Mouse (Mus musculus) heart, embryonic 13.5 days (tissue): ENCODE measurements around the gene Rbm47. TPM values are rescaled to one million over a fixed set of nuclear protein-coding genes. Genes with fewer than 3 reads are reported as not detected.
"Not testable (repeated sequence)": the region's sequence is repeated elsewhere in the genome, so short reads cannot be mapped to it uniquely, and the experiment has no call there.

Experiments
- ATAC-seq: fragments of 200-750 bp; cut with Nextera tagmentation; 2 replicates; pipeline ENCODE4 v1.8.0; 2017; ENCODE audit warnings: moderate TSS enrichment; ENCODE audit not compliant: insufficient number of reproducible peaks, low FRiP score, low TSS enrichment; ENCODE audit errors: extremely low read depth
- H3K27ac ChIP-seq: fragments of 300-500 bp; sonication (generic); replicated peaks from 2 replicates; pipeline ENCODE4 v1.5.1; 2015; ENCODE audit warnings: moderate library complexity, mild to moderate bottlenecking, inconsistent platforms
- H3K27me3 ChIP-seq: fragments of 300-500 bp; sonication (generic); replicated peaks from 2 replicates; pipeline ENCODE4 v1.6.1; 2015; ENCODE audit warnings: mild to moderate bottlenecking, inconsistent platforms
- H3K36me3 ChIP-seq: fragments of 300-500 bp; sonication (generic); 2 replicates; pipeline ENCODE4 v1.6.1; 2015; ENCODE audit warnings: mild to moderate bottlenecking, inconsistent platforms
- H3K4me1 ChIP-seq: fragments of 300-500 bp; sonication (generic); 2 replicates; pipeline ENCODE4 v1.6.1; 2015; ENCODE audit warnings: inconsistent platforms
- H3K4me2 ChIP-seq: fragments of 300-500 bp; sonication (generic); 2 replicates; pipeline ENCODE4 v1.6.1; 2015; ENCODE audit warnings: inconsistent platforms, mild to moderate bottlenecking, moderate library complexity
- H3K4me3 ChIP-seq: fragments of 300-500 bp; sonication (generic); 2 replicates; pipeline ENCODE4 v1.5.1; 2015; ENCODE audit warnings: moderate library complexity, mild to moderate bottlenecking, inconsistent platforms
- H3K9ac ChIP-seq: fragments of 300-500 bp; sonication (generic); 2 replicates; pipeline ENCODE4 v1.6.1; 2015; ENCODE audit warnings: inconsistent platforms, mild to moderate bottlenecking, moderate library complexity
- H3K9me3 ChIP-seq: fragments of 300-500 bp; sonication (generic); 2 replicates; pipeline ENCODE4 v1.6.1; 2016; ENCODE audit warnings: inconsistent platforms
- WGBS: fragments of 180-500 bp; shearing (Covaris S2); methylation state at CpG from one replicate; pipeline ENCODE4 v1.1.7; 2015; ENCODE audit warnings: mixed read lengths; 5-methylcytosine and 5-hydroxymethylcytosine counted together
- microRNA-seq: library from miRNA; unstranded; fragments of <30 nt; microRNA quantifications from one replicate; pipeline ENCODE4, GENCODE M21; 2016
- polyA plus RNA-seq: library from polyadenylated mRNA; unstranded; fragments of >200 nt; fragmentation: Nextera tagmentation; extraction: Ambion mirVana; gene quantifications from 2 replicates; pipeline ENCODE4 v1.2.1, GENCODE M21; 2015

Rbm47 gene
- polyA plus RNA-seq, 1 experiment from 2014 or later: 2.0 TPM

- not testable (repeated sequence) for H3K4me2 ChIP-seq, ATAC-seq, H3K27me3 ChIP-seq, H3K4me3 ChIP-seq, H3K9ac ChIP-seq, H3K9me3 ChIP-seq, H3K27ac ChIP-seq, H3K4me1 ChIP-seq, H3K36me3 ChIP-seq
- 68% methylated on average over 3 of the region's 3 CpGs for WGBS
Observed at GRCm38 (mm10) chr5:65987004-65987403, 185.9 kb downstream of the Rbm47 start.

GRCm38 (mm10) chr5:65986426-65986825, 186.5 kb downstream of the Rbm47 start:
- H3K4me2 ChIP-seq: no peak overlapping the region
- no peaks in the 10 kb centered on the region for H3K36me3 ChIP-seq
- no peaks in the 10 kb centered on the region for H3K27me3 ChIP-seq
- H3K4me1 ChIP-seq: no peaks in the 10 kb centered on the region
- ATAC-seq: no peak
- 0 out of 2 replicates have a peak, but pooled peaks cover 3% of the 10 kb centered on the region for H3K9me3 ChIP-seq
- no peak overlapping the region for H3K9ac ChIP-seq
- H3K4me3 ChIP-seq: no peak overlapping the region
- H3K27ac ChIP-seq: no peak overlapping the region
- WGBS: 84% methylated on average over 5 of the region's 5 CpGs

DNA sequence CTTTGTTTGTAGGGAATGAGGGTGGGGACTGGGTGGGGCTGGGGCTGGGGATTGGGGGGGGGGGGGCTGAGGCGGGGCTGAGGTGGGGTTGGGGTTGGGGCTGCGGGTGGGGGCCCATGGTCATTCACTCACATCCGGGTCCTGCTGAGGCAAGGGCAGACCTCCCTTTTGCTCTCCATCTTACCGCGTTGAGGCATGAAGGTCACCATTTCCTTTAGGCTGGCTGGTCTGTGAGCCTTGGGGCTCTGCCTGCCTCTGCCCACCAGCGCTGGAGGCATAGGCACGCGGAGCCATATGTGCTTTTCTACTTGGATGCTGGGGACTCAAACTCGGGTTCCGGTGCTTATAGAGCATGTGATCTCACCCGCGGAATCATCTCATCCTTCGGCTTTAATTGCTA, 197.2 kb downstream of the Rbm47 start:
- no peak overlapping the region for H3K9ac ChIP-seq
- H3K27me3 ChIP-seq: no peaks in the 10 kb centered on the region
- no peak for ATAC-seq
- H3K36me3 ChIP-seq: no peaks in the 10 kb centered on the region
- WGBS: 80% methylated on average over 13 of the region's 13 CpGs
- H3K27ac ChIP-seq: no peak overlapping the region
- H3K4me3 ChIP-seq: no peak overlapping the region
- no peaks in the 10 kb centered on the region for H3K9me3 ChIP-seq
- no peaks in the 10 kb centered on the region for H3K4me1 ChIP-seq
- H3K4me2 ChIP-seq: no peak overlapping the region

GRCm38 (mm10) chr5:65973189-65973588, 199.7 kb downstream of the Rbm47 start:
- Histone ChIP-seq H3K27ac (no peak overlapping the region), H3K27me3 (no peaks in the 10 kb centered on the region), H3K4me3 (no peak overlapping the region), H3K36me3 (no peaks in the 10 kb centered on the region), H3K4me1 (no peaks in the 10 kb centered on the region), H3K9me3 (no peaks in the 10 kb centered on the region), H3K9ac (no peak overlapping the region), H3K4me2 (no peak overlapping the region)
- WGBS: 51% methylated on average over 2 of the region's 2 CpGs
- ATAC-seq: no peak

- no peaks in the 10 kb centered on the region for H3K36me3 ChIP-seq
- H3K4me1 ChIP-seq: no peaks in the 10 kb centered on the region
- 84% methylated on average over 3 of the region's 3 CpGs for WGBS
- no peak overlapping the region for H3K9ac ChIP-seq
- no peak for ATAC-seq
- no peaks in the 10 kb centered on the region for H3K9me3 ChIP-seq
- no peak overlapping the region for H3K4me3 ChIP-seq
- H3K27ac ChIP-seq: no peak overlapping the region
- H3K27me3 ChIP-seq: 0 out of 2 replicates have a peak, but pooled peaks cover 4% of the 10 kb centered on the region
- no peak overlapping the region for H3K4me2 ChIP-seq
Observed at GRCm38 (mm10) chr5:65968004-65968403, 204.9 kb downstream of the Rbm47 start.

GRCm38 (mm10) chr5:65967091-65967490, 205.8 kb downstream of the Rbm47 start:
- H3K4me3 ChIP-seq: no peak overlapping the region
- 51% methylated on average over 12 of the region's 12 CpGs for WGBS
- ATAC-seq: no peak
- no peaks in the 10 kb centered on the region for H3K36me3 ChIP-seq
- H3K9ac ChIP-seq: no peak overlapping the region
- H3K9me3 ChIP-seq: no peaks in the 10 kb centered on the region
- H3K4me1 ChIP-seq: no peaks in the 10 kb centered on the region
- H3K27me3 ChIP-seq: 0 out of 2 replicates have a peak, but pooled peaks cover 4% of the 10 kb centered on the region
- no peak overlapping the region for H3K4me2 ChIP-seq
- H3K27ac ChIP-seq: no peak overlapping the region

Small RNA genes lying within 50 kb of the gene (microRNA-seq; reads per million reads assigned to microRNA genes)
- not detected for gene Gm25952

Other genes starting within 250 kb of the Rbm47 start
- gene Chrna9, start 238.2 kb downstream of the Rbm47 start, polyA plus RNA-seq: not detected in 2 replicates
- gene 9130230L23Rik, start 168.8 kb downstream of the Rbm47 start, polyA plus RNA-seq: 0.20 TPM in 1 of 2 replicates, not detected in the other
- 0.13 and 0.18 TPM in 2 replicates for gene Nsun7, start 86.8 kb upstream of the Rbm47 start, polyA plus RNA-seq